Mouse (Mus musculus): ENCODE measurements around the gene 4933424G06Rik. TPM values are rescaled to one million over a fixed set of nuclear protein-coding genes. Genes with fewer than 3 reads are reported as not detected.

Gene 4933424G06Rik
- polyA plus RNA-seq, 1 experiment = 0.21 TPM

DNA sequence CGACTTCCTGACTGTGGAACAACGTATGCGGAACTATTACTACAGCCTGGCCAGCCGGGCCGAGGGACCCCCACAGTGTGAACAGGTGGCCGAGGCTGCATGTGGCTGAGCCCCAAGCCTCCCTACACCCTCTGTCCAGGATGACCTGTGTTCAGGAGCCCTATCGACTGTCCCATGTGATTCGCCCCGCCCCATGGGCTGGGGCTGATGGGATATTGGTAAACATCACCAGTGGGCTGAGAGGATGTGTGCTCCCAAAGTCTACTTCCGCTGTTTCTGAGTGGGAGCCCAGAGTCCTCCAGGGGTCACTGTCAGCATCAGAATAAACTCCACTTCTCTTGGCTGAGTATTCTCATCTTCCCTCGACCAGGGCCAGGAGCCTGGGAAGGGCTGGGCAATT, 72.5 kb downstream of the 4933424G06Rik start:
- Histone ChIP-seq H3K27ac (ENCODE audit: insufficient read depth, low read length) (no peak overlapping the region), H3K4me3 (replicated peaks; ENCODE audit: insufficient read depth, low read depth, low read length) (no peak overlapping the region), H3K27me3 (ENCODE audit: control insufficient read depth, insufficient read depth, low read length) (no peaks in the 10 kb centered on the region), H3K4me1 (ENCODE audit: control insufficient read depth, insufficient read depth, low read length) (0 out of 2 replicates have a peak, but pooled peaks cover 8% of the 10 kb centered on the region)
- 29% methylated on average over 11 of the region's 11 CpGs for WGBS
- DNase-seq = peak; percentile 46 to 49
- no peak for TF ChIP-seq POLR2A (IDR thresholded peaks at IDR 0.05; ENCODE audit: borderline replicate concordance, insufficient read depth, low read length)
- no peak for TF ChIP-seq CTCF (IDR thresholded peaks at IDR 0.05; ENCODE audit: borderline replicate concordance, insufficient read depth, low read depth, low read length)

DNA sequence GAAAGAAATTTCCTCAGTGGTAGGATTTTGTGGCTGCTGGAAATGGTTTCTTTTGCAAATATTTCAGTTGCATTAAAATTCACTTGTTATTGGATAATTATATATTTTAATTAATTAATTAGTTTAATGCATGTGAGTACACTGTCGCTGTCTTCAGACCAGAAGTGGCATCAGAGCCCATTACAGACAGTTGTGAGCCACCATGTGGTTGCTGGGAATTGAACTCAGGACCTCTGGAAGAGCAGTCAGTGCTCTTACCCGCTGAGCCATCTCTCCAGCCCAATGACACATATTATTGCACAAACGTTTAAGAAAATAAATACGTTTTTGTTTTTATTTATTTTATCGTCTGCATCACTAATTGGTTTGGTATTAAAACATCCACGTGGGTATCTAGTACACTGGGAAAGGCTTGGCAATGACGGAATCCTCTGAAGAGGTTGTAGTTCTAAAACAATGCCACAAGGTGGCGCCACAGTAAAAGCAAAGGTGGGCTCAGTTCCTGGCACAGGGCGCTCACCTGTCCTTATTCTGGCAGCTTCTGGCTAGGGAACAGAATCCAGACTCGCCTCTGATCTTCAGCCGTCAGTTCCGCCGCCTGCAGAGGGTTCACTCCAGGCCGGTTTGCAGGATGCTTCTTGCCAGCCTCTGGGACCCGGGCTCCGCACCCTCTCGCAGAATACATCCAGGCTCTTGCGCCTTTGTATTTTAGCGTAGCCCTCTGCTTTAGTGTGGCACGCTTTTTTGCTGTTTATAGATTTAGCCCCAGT, 74.6 kb downstream of the 4933424G06Rik start:
- Histone ChIP-seq H3K27me3 (ENCODE audit: control insufficient read depth, insufficient read depth, low read length) (no peaks in the 10 kb centered on the region), H3K4me1 (ENCODE audit: control insufficient read depth, insufficient read depth, low read length) (0 out of 2 replicates have a peak, but pooled peaks cover 8% of the 10 kb centered on the region), H3K27ac (ENCODE audit: insufficient read depth, low read length) (peak overlapping the region; percentile 14; the same call in 1 of the 2 replicates), H3K4me3 (replicated peaks; ENCODE audit: insufficient read depth, low read depth, low read length) (peak overlapping the region; percentile 44)
- WGBS = 3% methylated on average over 20 of the region's 20 CpGs
- TF ChIP-seq POLR2A (IDR thresholded peaks at IDR 0.05; ENCODE audit: borderline replicate concordance, insufficient read depth, low read length) (0 out of 2 replicates have a peak, but pooled peaks have one; percentile 10), CTCF (IDR thresholded peaks at IDR 0.05; ENCODE audit: borderline replicate concordance, insufficient read depth, low read depth, low read length) (peak; percentile 88)
- peak; percentile 91 to 93 for DNase-seq

DNA sequence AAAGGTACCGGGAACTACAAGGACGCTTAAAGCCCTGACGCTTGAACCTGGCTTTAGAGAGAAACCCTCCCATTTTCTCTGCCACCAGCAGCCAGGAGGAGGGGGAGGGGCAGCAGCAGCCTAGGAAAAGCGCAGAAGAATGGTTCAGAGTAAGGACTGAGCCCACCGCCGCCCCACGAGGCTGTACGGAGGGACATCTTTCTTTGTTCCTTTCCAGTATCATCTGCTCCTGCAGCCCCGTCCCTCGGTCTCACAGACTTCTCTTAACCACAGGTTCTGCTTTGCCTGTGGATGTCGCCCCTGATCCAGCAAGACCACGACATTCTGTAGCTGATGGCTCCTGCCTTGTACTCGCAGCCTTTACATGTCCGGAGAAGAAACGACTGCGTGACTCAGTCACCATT, 75.3 kb downstream of the 4933424G06Rik start:
- WGBS = 1% methylated on average over 16 of the region's 16 CpGs
- Histone ChIP-seq H3K27ac (ENCODE audit: insufficient read depth, low read length) (no peak overlapping the region; the same call in 1 of the 2 replicates), H3K4me3 (replicated peaks; ENCODE audit: insufficient read depth, low read depth, low read length) (peak overlapping the region; percentile 44), H3K4me1 (ENCODE audit: control insufficient read depth, insufficient read depth, low read length) (0 out of 2 replicates have a peak, but pooled peaks cover 8% of the 10 kb centered on the region), H3K27me3 (ENCODE audit: control insufficient read depth, insufficient read depth, low read length) (no peaks in the 10 kb centered on the region)
- DNase-seq = peak; percentile 47 to 51
- peak; percentile 24; the same call in 1 of the 2 replicates for TF ChIP-seq CTCF (IDR thresholded peaks at IDR 0.05; ENCODE audit: borderline replicate concordance, insufficient read depth, low read depth, low read length)
- no peak for TF ChIP-seq POLR2A (IDR thresholded peaks at IDR 0.05; ENCODE audit: borderline replicate concordance, insufficient read depth, low read length)

DNA sequence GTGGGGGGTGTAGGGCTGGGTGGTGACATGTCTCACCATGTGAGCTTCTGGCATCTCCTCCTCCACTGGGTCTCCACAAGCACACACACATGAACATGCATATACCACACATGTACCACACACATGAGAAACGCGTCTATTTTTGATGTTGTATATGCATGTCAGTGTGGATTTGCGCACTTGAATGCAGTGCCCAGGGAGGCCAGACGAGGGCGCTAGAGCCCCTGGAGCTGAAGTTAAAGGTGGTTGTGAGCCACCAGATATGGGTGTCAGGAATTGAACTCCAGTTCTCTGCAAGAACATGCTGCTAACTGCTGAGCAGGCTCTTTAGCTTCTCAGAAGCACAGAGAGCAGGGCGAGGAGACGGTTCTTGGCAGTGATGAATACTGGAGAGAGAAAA, 76.4 kb downstream of the 4933424G06Rik start:
- Histone ChIP-seq H3K4me3 (replicated peaks; ENCODE audit: insufficient read depth, low read depth, low read length) (no peak overlapping the region), H3K4me1 (ENCODE audit: control insufficient read depth, insufficient read depth, low read length) (0 out of 2 replicates have a peak, but pooled peaks cover 8% of the 10 kb centered on the region), H3K27ac (ENCODE audit: insufficient read depth, low read length) (no peak overlapping the region), H3K27me3 (ENCODE audit: control insufficient read depth, insufficient read depth, low read length) (no peaks in the 10 kb centered on the region)
- WGBS = 87% methylated on average over 7 of the region's 7 CpGs
- DNase-seq = no peak
- no peak for TF ChIP-seq POLR2A (IDR thresholded peaks at IDR 0.05; ENCODE audit: borderline replicate concordance, insufficient read depth, low read length)
- peak; percentile 29; the same call in 1 of the 2 replicates for TF ChIP-seq CTCF (IDR thresholded peaks at IDR 0.05; ENCODE audit: borderline replicate concordance, insufficient read depth, low read depth, low read length)

DNA sequence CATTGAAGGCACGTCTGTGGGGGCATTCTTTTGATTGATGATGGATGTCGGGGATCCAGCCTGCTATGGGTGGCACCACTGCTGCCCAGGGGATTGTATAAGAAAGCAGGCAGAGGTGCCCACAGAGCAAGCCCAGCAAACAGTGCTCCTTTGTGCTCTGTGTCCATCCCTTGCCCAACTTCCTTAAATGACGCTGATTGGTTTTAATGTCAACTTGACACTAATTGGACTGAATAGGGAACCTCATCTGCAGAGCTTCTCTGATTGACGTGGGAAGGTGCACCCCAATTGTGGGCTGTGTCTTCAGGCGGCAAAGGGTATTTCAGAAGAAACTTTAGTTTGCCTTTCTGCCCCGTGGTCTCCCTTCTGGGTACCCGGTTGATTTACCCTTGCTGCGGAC, 79.5 kb downstream of the 4933424G06Rik start:
- Histone ChIP-seq H3K4me1 (ENCODE audit: control insufficient read depth, insufficient read depth, low read length) (0 out of 2 replicates have a peak, but pooled peaks cover 2% of the 10 kb centered on the region), H3K4me3 (replicated peaks; ENCODE audit: insufficient read depth, low read depth, low read length) (no peak overlapping the region), H3K27me3 (ENCODE audit: control insufficient read depth, insufficient read depth, low read length) (no peaks in the 10 kb centered on the region), H3K27ac (ENCODE audit: insufficient read depth, low read length) (no peak overlapping the region)
- no peak for DNase-seq
- TF ChIP-seq CTCF (IDR thresholded peaks at IDR 0.05; ENCODE audit: borderline replicate concordance, insufficient read depth, low read depth, low read length) (no peak), POLR2A (IDR thresholded peaks at IDR 0.05; ENCODE audit: borderline replicate concordance, insufficient read depth, low read length) (no peak)
- 73% methylated on average over 8 of the region's 8 CpGs for WGBS

DNA sequence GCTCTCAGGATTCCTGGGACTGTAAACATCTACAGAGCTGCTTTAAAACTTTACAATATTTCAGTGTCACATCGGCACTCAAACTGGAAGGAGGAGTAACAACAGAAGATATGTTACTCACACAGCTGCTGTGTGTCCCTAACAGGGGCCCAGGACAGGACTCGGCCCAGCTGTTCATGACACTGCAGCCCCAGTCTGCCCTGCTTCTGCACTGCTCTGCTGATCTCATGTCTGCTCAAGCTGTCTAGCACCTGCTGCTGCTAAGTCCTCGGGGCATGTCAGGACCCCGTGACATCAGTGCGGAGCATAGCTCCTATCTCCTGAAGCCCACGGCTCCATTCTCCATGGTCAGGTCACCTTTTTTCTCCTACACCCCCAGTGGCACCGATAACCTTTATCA, 86.8 kb downstream of the 4933424G06Rik start:
- 89% methylated on average over 7 of the region's 7 CpGs for WGBS
- no peaks in the 10 kb centered on the region for H3K27me3 ChIP-seq (ENCODE audit: control insufficient read depth, insufficient read depth, low read length)
- TF ChIP-seq CTCF (IDR thresholded peaks at IDR 0.05; ENCODE audit: borderline replicate concordance, insufficient read depth, low read depth, low read length) (no peak), POLR2A (IDR thresholded peaks at IDR 0.05; ENCODE audit: borderline replicate concordance, insufficient read depth, low read length) (no peak)
- no peak overlapping the region for H3K27ac ChIP-seq (ENCODE audit: insufficient read depth, low read length)
- no peak for DNase-seq
- H3K4me3 ChIP-seq (replicated peaks; ENCODE audit: insufficient read depth, low read depth, low read length) = no peak overlapping the region
- peaks cover 3% of the 10 kb centered on the region; the same call in 1 of the 2 replicates for H3K4me1 ChIP-seq (ENCODE audit: control insufficient read depth, insufficient read depth, low read length)

DNA sequence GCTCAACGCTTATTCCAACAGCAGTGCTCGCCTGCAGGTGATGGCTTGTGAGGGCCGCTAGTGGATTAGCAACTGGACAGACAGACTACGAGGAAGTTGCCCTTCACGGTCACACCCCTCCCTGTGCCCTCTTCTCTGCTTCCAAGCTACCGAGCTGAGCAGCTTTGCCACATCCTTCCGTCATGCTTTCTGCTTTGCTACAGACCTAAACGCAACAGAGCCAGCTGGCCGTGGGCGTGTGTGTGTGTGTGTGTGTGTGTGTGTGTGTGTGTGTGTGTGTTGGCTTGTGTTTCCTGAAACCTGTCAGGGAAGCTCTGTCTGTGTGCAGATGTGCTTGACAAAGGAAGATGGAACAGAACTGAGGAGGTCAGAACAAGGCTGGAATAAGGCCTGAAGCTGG, 87.5 kb downstream of the 4933424G06Rik start:
- WGBS = 51% methylated on average over 10 of the region's 10 CpGs
- Histone ChIP-seq H3K4me1 (ENCODE audit: control insufficient read depth, insufficient read depth, low read length) (peaks cover 3% of the 10 kb centered on the region; the same call in 1 of the 2 replicates), H3K27ac (ENCODE audit: insufficient read depth, low read length) (no peak overlapping the region), H3K4me3 (replicated peaks; ENCODE audit: insufficient read depth, low read depth, low read length) (no peak overlapping the region), H3K27me3 (ENCODE audit: control insufficient read depth, insufficient read depth, low read length) (no peaks in the 10 kb centered on the region)
- no peak for TF ChIP-seq CTCF (IDR thresholded peaks at IDR 0.05; ENCODE audit: borderline replicate concordance, insufficient read depth, low read depth, low read length)
- TF ChIP-seq POLR2A (IDR thresholded peaks at IDR 0.05; ENCODE audit: borderline replicate concordance, insufficient read depth, low read length) = no peak
- no peak for DNase-seq
